Mouse (Mus musculus) lung, postnatal 0 days (tissue): Measurements from ENCODE around the gene Adra1d.

Experiments
- CTCF ChIP-seq: IDR thresholded peaks from 2 replicates; pipeline ENCODE4 v1.5.1; 2016; ENCODE audit warnings: antibody characterized with exemption, mild to moderate bottlenecking
- EP300 ChIP-seq: IDR thresholded peaks from 2 replicates; pipeline ENCODE4 v1.6.1; 2016; ENCODE audit warnings: antibody characterized with exemption, mild to moderate bottlenecking, control low read depth

DNA sequence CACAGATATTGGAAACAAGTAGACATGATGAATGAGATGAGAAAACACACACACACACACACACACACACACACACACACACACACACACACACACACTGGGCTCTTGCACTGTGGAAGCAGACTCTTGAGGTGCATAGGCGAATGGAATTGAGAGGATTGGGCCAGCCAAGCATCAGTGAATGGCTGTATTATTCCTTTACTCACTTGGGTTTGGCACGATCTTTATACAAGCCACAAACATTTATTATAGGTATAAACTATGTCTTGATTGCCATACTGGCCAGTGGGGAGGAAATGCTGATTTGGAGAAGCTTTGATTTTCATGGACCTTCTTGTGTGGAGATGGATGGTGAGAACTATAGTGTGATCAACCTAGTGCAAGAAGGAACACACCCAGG, 19.4 kb upstream of the Adra1d start:
- no peak for TF ChIP-seq EP300
- no peak for TF ChIP-seq CTCF
